Mouse (Mus musculus): ENCODE data around the gene Slco1a4. TPM values are rescaled to one million over a fixed set of nuclear protein-coding genes. Genes with fewer than 3 reads are reported as not detected.

Slco1a4 gene
- polyA plus RNA-seq, 1 experiment: not detected

GRCm38 (mm10) chr6:141773710-141774109, 82.3 kb downstream of the Slco1a4 start, which contains the start of gene Gm5724:
Gene Gm5724 (minus strand): TSS chr6:141773810.
- no peak for DNase-seq
- WGBS: 87% methylated on average over 3 of the region's 3 CpGs
- TF ChIP-seq CTCF (IDR thresholded peaks at IDR 0.05; ENCODE audit: borderline replicate concordance, control insufficient read depth, extremely low read depth, insufficient read depth, low read length, poor library complexity) (no peak), POLR2A (IDR thresholded peaks at IDR 0.05; ENCODE audit: control insufficient read depth, extremely low read depth, insufficient read depth, low read length, poor library complexity) (no peak)
- H3K27ac ChIP-seq (ENCODE audit: control insufficient read depth, insufficient read depth, low read length): no peak within 1 kb of the TSS
- H3K36me3 ChIP-seq (ENCODE audit: control insufficient read depth, insufficient read depth, low read length): no peaks in the 10 kb centered on the region
- H3K4me1 ChIP-seq (replicated peaks; ENCODE audit: control insufficient read depth, insufficient read depth, low read length): no peaks in the 10 kb centered on the region
- no peak within 1 kb of the TSS for H3K4me3 ChIP-seq (ENCODE audit: control insufficient read depth, insufficient read depth, low read length)
- no peaks in the 10 kb centered on the region for H3K27me3 ChIP-seq (ENCODE audit: control insufficient read depth, insufficient read depth, low read length)

Other genes with a start within 250 kb of the Slco1a4 start
- 0.17 TPM in 1 of 2 replicates, not detected in the other for gene Slco1b2, start 226.7 kb downstream of the Slco1a4 start, polyA plus RNA-seq (2012; rRNA removed)
- not detected in 2 replicates for gene Gm5724, start 82.4 kb downstream of the Slco1a4 start, polyA plus RNA-seq (2012; rRNA removed)
- not detected in 2 replicates for gene Slco1a1, start 90.8 kb upstream of the Slco1a4 start, polyA plus RNA-seq (2012; rRNA removed)
- gene Gm6614, start 155.2 kb upstream of the Slco1a4 start, polyA plus RNA-seq (2012; rRNA removed): not detected in 2 replicates